Mouse (Mus musculus) urinary bladder, postnatal 4 days (tissue): ENCODE data around the gene Spef1.

Source experiments
- DNase-seq, 2 experiments: peaks; one replicate each; pipeline ENCODE4 v3.0.0; 2021 to 2022; ENCODE audit warnings: low spot score in 2 of 2

The Spef1 gene

GRCm38 (mm10) chr2:131205521-131206182, 18.6 kb upstream of the Spef1 start:
- DNase-seq, result no peak

GRCm38 (mm10) chr2:131204410-131204981, 17.4 kb upstream of the Spef1 start:
- peak; percentile 92 to 96 for DNase-seq

GRCm38 (mm10) chr2:131203816-131204409, 16.8 kb upstream of the Spef1 start:
- no peak for DNase-seq

- DNase-seq, result no peak
Observed at GRCm38 (mm10) chr2:131201262-131201661, 14.2 kb upstream of the Spef1 start.

- DNase-seq, result no peak
Observed at GRCm38 (mm10) chr2:131200710-131201109, 13.6 kb upstream of the Spef1 start.

- DNase-seq, result no peak
Observed at GRCm38 (mm10) chr2:131196606-131197316, 9.7 kb upstream of the Spef1 start.

GRCm38 (mm10) chr2:131191005-131191390, 3.9 kb upstream of the Spef1 start:
- no peak for DNase-seq

- no peak for DNase-seq
Observed at GRCm38 (mm10) chr2:131190344-131191004, 3.4 kb upstream of the Spef1 start.

GRCm38 (mm10) chr2:131189521-131190309, 2.6 kb upstream of the Spef1 start:
- no peak for DNase-seq

- DNase-seq, result no peak
Observed at GRCm38 (mm10) chr2:131188311-131188710, 1.2 kb upstream of the Spef1 start.

GRCm38 (mm10) chr2:131187602-131187922, 480 bp upstream of the Spef1 start:
- no peak for DNase-seq

GRCm38 (mm10) chr2:131186343-131186742, 739 bp downstream of the Spef1 start:
- DNase-seq, result no peak

- peak; percentile 84 for DNase-seq
Observed at GRCm38 (mm10) chr2:131179990-131180587, 7.0 kb downstream of the Spef1 start, which contains the start of gene Cenpb. Gene Cenpb, minus strand, starts transcription at chr2:131180067.

- DNase-seq, result peak in 1 of 2 experiments; percentile 53
Observed at GRCm38 (mm10) chr2:131179246-131179886, 7.7 kb downstream of the Spef1 start.

GRCm38 (mm10) chr2:131178828-131179245, 8.2 kb downstream of the Spef1 start:
- DNase-seq, result no peak

GRCm38 (mm10) chr2:131177932-131178331, 9.2 kb downstream of the Spef1 start:
- no peak for DNase-seq

- no peak for DNase-seq
Observed at GRCm38 (mm10) chr2:131176491-131176890, 10.6 kb downstream of the Spef1 start.

GRCm38 (mm10) chr2:131175945-131176309, 11.2 kb downstream of the Spef1 start:
- DNase-seq, result no peak

- DNase-seq, result no peak
Observed at GRCm38 (mm10) chr2:131175286-131175944, 11.7 kb downstream of the Spef1 start.

GRCm38 (mm10) chr2:131174700-131175099, 12.4 kb downstream of the Spef1 start:
- DNase-seq, result no peak
